In the genomic region with DNA sequence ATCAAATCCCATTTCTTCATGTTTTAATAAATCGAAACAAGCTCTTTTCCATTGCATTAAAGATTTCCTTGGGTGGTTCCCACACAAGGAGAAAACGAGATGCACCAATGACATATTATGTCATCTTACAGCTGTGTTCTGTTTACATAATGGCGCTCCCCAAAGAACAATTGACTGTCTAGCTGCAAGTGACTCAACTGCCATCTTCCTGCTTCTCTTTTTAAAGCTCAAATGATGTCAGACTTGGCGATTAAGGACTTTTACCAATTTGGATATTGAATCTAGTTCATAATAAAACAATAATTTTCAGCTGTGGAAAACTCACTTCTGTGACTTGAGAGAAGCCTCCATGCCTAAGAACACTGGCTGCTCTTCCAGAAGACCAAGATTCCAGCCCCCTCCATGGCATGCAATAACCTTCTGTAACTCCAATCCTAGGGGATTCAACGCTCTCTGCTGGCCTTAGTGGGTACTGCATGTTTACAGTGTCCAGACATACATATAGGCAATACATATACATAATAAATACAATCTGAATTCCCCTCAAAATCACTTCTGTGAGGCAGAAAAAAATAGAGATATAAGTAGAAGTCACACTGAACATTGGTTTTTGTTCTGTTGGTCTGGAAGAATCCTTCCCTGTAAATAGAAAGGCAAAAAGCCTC, we compare ENCODE assay signal across 14 mouse cellular contexts.
DNase-seq lines count a peak whose midpoint lies in the region; ATAC-seq and TF ChIP-seq lines count a peak whose summit lies in the region.
"Had no signal": no experiment of that assay in that cellular context is flagged by ENCODE, and none has a peak within 500 bp of the region (broad histone marks: within the 10 kb centered on the region; RNA-seq: fewer than 3 reads in every experiment).

No protein-coding gene starts in this region.

- no peaks in the 10 kb centered on the region for H3K9me3 ChIP-seq in lung, postnatal 0 days (ENCODE audit: low read length)
- H3K9me3 ChIP-seq in E14TG2a.4 (ENCODE audit: low read length) = peaks cover 15% of the 10 kb centered on the region
- H3K9me3 ChIP-seq: liver, embryonic 13.5 days had no signal

- no peaks in the 10 kb centered on the region for H3K27me3 ChIP-seq in lung, postnatal 0 days (replicated peaks; ENCODE audit: insufficient read depth, low read length)
- no peaks in the 10 kb centered on the region for H3K27me3 ChIP-seq in E14TG2a.4 (ENCODE audit: insufficient read depth, low read length)
- H3K27me3 ChIP-seq: liver, embryonic 13.5 days had no signal

- no peak overlapping the region for H3K9ac ChIP-seq in lung, postnatal 0 days (replicated peaks; ENCODE audit: low read depth)
- H3K9ac ChIP-seq: liver, embryonic 13.5 days had no signal

- H3K4me3 ChIP-seq in lung, postnatal 0 days (ENCODE audit: low read depth, low read length) = no peak overlapping the region
- H3K4me3 ChIP-seq in lung, adult 2 months (replicated peaks; ENCODE audit: extremely low read depth, low read depth, low read length) = no peak overlapping the region
- H3K4me3 ChIP-seq in E14TG2a.4 (replicated peaks; ENCODE audit: low read length) = no peak overlapping the region
- H3K4me3 ChIP-seq: erythroblast, embryonic 14.5 days; liver, embryonic 13.5 days had no signal

- peaks cover 5% of the 10 kb centered on the region; the same call in 1 of the 2 replicates for H3K4me1 ChIP-seq in lung, postnatal 0 days (ENCODE audit: insufficient read depth, low read depth, low read length)
- H3K4me1 ChIP-seq in lung, adult 2 months (ENCODE audit: control insufficient read depth, insufficient read depth, low read length) = no peaks in the 10 kb centered on the region
- no peaks in the 10 kb centered on the region for H3K4me1 ChIP-seq in E14TG2a.4 (replicated peaks; ENCODE audit: low read depth, low read length)
- H3K4me1 ChIP-seq: liver, embryonic 13.5 days had no signal

- TF ChIP-seq CTCF in lung, postnatal 0 days (IDR thresholded peaks at IDR 0.05) = peak; percentile 57
- TF ChIP-seq CTCF in lung, adult 2 months (IDR thresholded peaks at IDR 0.05; ENCODE audit: insufficient read depth, low read length) = no peak
- TF ChIP-seq CTCF in E14TG2a.4 (conservative IDR thresholded peaks at IDR 0.05; ENCODE audit: low read length) = peak; percentile 42

- DNase-seq in gastrocnemius, adult 8-10 months (ENCODE audit: low spot score in 2 of 2) = peak; percentile 8 to 13
- DNase-seq in gastrocnemius, postnatal 36 days = no peak
- peak; percentile 34 for DNase-seq in lung, postnatal 0 days (ENCODE audit: low spot score)
- DNase-seq in lung, adult 2 months = no peak
- DNase-seq in heart, postnatal 10 days = peak; percentile 32 to 36
- no peak for DNase-seq in left cerebral cortex, adult 8-10 months (ENCODE audit: low spot score in 2 of 2)
- no peak for DNase-seq in kidney, postnatal 4 days
- DNase-seq: adrenal gland, postnatal 14 days; cerebellum, adult 9-10 months; kidney, adult 11 months; layer of hippocampus, postnatal 36 days; liver, embryonic 13.5 days had no signal

- H3K4me2 ChIP-seq in lung, postnatal 0 days (replicated peaks; ENCODE audit: low read depth, low read length) = no peak overlapping the region
- H3K4me2 ChIP-seq: liver, embryonic 13.5 days had no signal

- TF ChIP-seq EP300 in lung, postnatal 0 days (IDR thresholded peaks at IDR 0.05) = no peak

- ATAC-seq in lung, postnatal 0 days = 0 out of 2 replicates have a peak, but pooled peaks have one; percentile 44

- intact Hi-C loops in gastrocnemius, postnatal 36 days (cut with DNase I) = no loop called here
- intact Hi-C loops in heart, postnatal 10 days (cut with DNase I) = no loop called here

- no peak overlapping the region for H3K27ac ChIP-seq in lung, postnatal 0 days (ENCODE audit: low read length)
- H3K27ac ChIP-seq: liver, embryonic 13.5 days had no signal

- TF ChIP-seq POLR2A in lung, adult 2 months (IDR thresholded peaks at IDR 0.05; ENCODE audit: borderline replicate concordance, extremely low read depth, low read depth, low read length) = no peak

- whole genome bisulfite sequencing in lung, postnatal 0 days = 47% methylated on average over 5 of the region's 5 CpGs
- 46% methylated on average over 5 of the region's 5 CpGs for WGBS in lung, adult 2 months

- H3K36me3 ChIP-seq in lung, postnatal 0 days (ENCODE audit: insufficient read depth, low read length) = no peaks in the 10 kb centered on the region
- no peaks in the 10 kb centered on the region for H3K36me3 ChIP-seq in E14TG2a.4 (ENCODE audit: insufficient read depth, low read length)
- H3K36me3 ChIP-seq: liver, embryonic 13.5 days had no signal

Comparison
In these comparisons a context has a peak if more than half of its experiments do, and no peak if none do; other contexts are left out.
1. DNase-seq: peak in gastrocnemius, adult 8-10 months (2 of 2), lung, postnatal 0 days (single experiment) and heart, postnatal 10 days (2 of 2); none in gastrocnemius, postnatal 36 days (0 of 2), lung, adult 2 months (single experiment), left cerebral cortex, adult 8-10 months (0 of 2) and kidney, postnatal 4 days (0 of 2).